Mouse (Mus musculus) heart, embryonic 14.5 days (tissue): ENCODE measurements around the gene Cfap74. TPM values are rescaled to one million over a fixed set of nuclear protein-coding genes. Genes with fewer than 3 reads are reported as not detected.
"Not testable (repeated sequence)": the region's sequence is repeated elsewhere in the genome, so short reads cannot be mapped to it uniquely, and the experiment has no call there.

Source experiments
- ATAC-seq: fragments of 200-750 bp; cut with Nextera tagmentation; 2 replicates; pipeline ENCODE4 v1.8.0; 2017; ENCODE audit warnings: low read depth, moderate TSS enrichment; ENCODE audit not compliant: insufficient number of reproducible peaks, insufficient read depth, low FRiP score
- H3K27ac ChIP-seq, 2 experiments: fragments of 200-500 bp in 1 of 2; fragments of 300-500 bp in 1 of 2; sonication (generic) in 1 of 2; replicated peaks in 1 of 2; 2 replicates each; pipeline ENCODE4 v1.5.1; 2012 to 2014; ENCODE audit warnings: low read depth in 2 of 2, low read length in 2 of 2, control low read depth in 1 of 2, mild to moderate bottlenecking in 1 of 2, mixed read lengths in 1 of 2; ENCODE audit not compliant: control insufficient read depth in 1 of 2, insufficient read depth in 1 of 2
- H3K27me3 ChIP-seq: fragments of 300-500 bp; sonication (generic); 2 replicates; pipeline ENCODE4 v1.6.1; 2014; ENCODE audit warnings: mild to moderate bottlenecking, low read length, control low read depth; ENCODE audit not compliant: control insufficient read depth, insufficient read depth
- H3K36me3 ChIP-seq: fragments of 300-500 bp; sonication (generic); 2 replicates; pipeline ENCODE4 v1.6.1; 2014; ENCODE audit warnings: mild to moderate bottlenecking, control low read depth, low read length, mixed read lengths; ENCODE audit not compliant: control insufficient read depth, insufficient read depth
- H3K4me1 ChIP-seq, 2 experiments: fragments of 200-500 bp in 1 of 2; fragments of 300-500 bp in 1 of 2; sonication (generic) in 1 of 2; 2 replicates each; pipeline ENCODE4 v1.6.1; 2012 to 2014; ENCODE audit warnings: low read length in 2 of 2, control low read depth in 1 of 2, mixed read lengths in 1 of 2; ENCODE audit not compliant: control insufficient read depth in 2 of 2, insufficient read depth in 2 of 2
- H3K4me2 ChIP-seq: fragments of 300-500 bp; sonication (generic); 2 replicates; pipeline ENCODE4 v1.6.1; 2014; ENCODE audit warnings: mild to moderate bottlenecking, low read length
- H3K4me3 ChIP-seq, 2 experiments: fragments of 200-500 bp in 1 of 2; fragments of 300-500 bp in 1 of 2; sonication (generic) in 1 of 2; 2 replicates each; pipeline ENCODE4 v1.5.1; 2012 to 2014; ENCODE audit warnings: low read length in 2 of 2, mild to moderate bottlenecking in 2 of 2, control low read depth in 1 of 2, low read depth in 1 of 2, moderate library complexity in 1 of 2; ENCODE audit not compliant: control insufficient read depth in 1 of 2, insufficient read depth in 1 of 2
- H3K9ac ChIP-seq: fragments of 300-500 bp; sonication (generic); 2 replicates; pipeline ENCODE4 v1.6.1; 2014; ENCODE audit warnings: mild to moderate bottlenecking, low read length
- H3K9me3 ChIP-seq: fragments of 300-500 bp; sonication (generic); 2 replicates; pipeline ENCODE4 v1.6.1; 2016; ENCODE audit warnings: low read length, control low read depth; ENCODE audit not compliant: control insufficient read depth
- WGBS: fragments of 180-500 bp; shearing (Covaris S2); extraction: QIAGEN DNeasy Blood & Tissue Kit; methylation state at CpG from one replicate; pipeline ENCODE4 v1.1.7; 2014; 5-methylcytosine and 5-hydroxymethylcytosine counted together
- polyA plus RNA-seq: library from polyadenylated mRNA; unstranded; fragments of >200 nt; fragmentation: Nextera tagmentation; extraction: Ambion mirVana; gene quantifications from 2 replicates; pipeline ENCODE4 v1.2.1, GENCODE M21; 2014

Gene Cfap74
- polyA plus RNA-seq, 1 experiment from 2014 or later = 0.63 TPM

GRCm38 (mm10) chr4:155412124-155412523 lies 3.1 kb downstream of the Cfap74 start:
- no peaks in the 10 kb centered on the region; the same call in 1 of the 2 replicates for H3K27me3 ChIP-seq
- no peak overlapping the region for H3K4me3 ChIP-seq
- H3K4me1 ChIP-seq = no peaks in the 10 kb centered on the region; a peak in 1 of 4 replicates
- no peak overlapping the region for H3K9ac ChIP-seq
- H3K9me3 ChIP-seq = no peaks in the 10 kb centered on the region
- no peaks in the 10 kb centered on the region for H3K36me3 ChIP-seq
- WGBS = 77% methylated on average over 6 of the region's 6 CpGs
- ATAC-seq = no peak
- no peak overlapping the region for H3K27ac ChIP-seq
- H3K4me2 ChIP-seq = no peak overlapping the region

- no peak overlapping the region for H3K27ac ChIP-seq
- no peaks in the 10 kb centered on the region for H3K27me3 ChIP-seq
- no peak overlapping the region for H3K4me2 ChIP-seq
- H3K4me1 ChIP-seq = no peaks in the 10 kb centered on the region
- 84% methylated on average over 11 of the region's 11 CpGs for WGBS
- no peaks in the 10 kb centered on the region for H3K9me3 ChIP-seq
- no peak overlapping the region for H3K4me3 ChIP-seq
- no peak overlapping the region for H3K9ac ChIP-seq
- ATAC-seq = no peak
- H3K36me3 ChIP-seq = no peaks in the 10 kb centered on the region
These were observed 4.8 kb downstream of the Cfap74 start for GRCm38 (mm10) chr4:155413641-155414335.

- H3K4me2 ChIP-seq = no peak overlapping the region
- H3K36me3 ChIP-seq = no peaks in the 10 kb centered on the region
- no peak overlapping the region for H3K27ac ChIP-seq
- H3K4me1 ChIP-seq = no peaks in the 10 kb centered on the region
- no peak overlapping the region for H3K4me3 ChIP-seq
- H3K9ac ChIP-seq = no peak overlapping the region
- no peaks in the 10 kb centered on the region for H3K9me3 ChIP-seq
- no peaks in the 10 kb centered on the region for H3K27me3 ChIP-seq
- ATAC-seq = no peak
- 79% methylated on average over 9 of the region's 9 CpGs for WGBS
These were observed 5.8 kb downstream of the Cfap74 start for GRCm38 (mm10) chr4:155414656-155415235.

- no peak overlapping the region for H3K4me2 ChIP-seq
- no peak for ATAC-seq
- H3K4me3 ChIP-seq = no peak overlapping the region
- no peaks in the 10 kb centered on the region for H3K9me3 ChIP-seq
- no peaks in the 10 kb centered on the region for H3K27me3 ChIP-seq
- no peak overlapping the region for H3K27ac ChIP-seq
- H3K9ac ChIP-seq = no peak overlapping the region
- 74% methylated on average over 3 of the region's 3 CpGs for WGBS
- no peaks in the 10 kb centered on the region for H3K36me3 ChIP-seq
- no peaks in the 10 kb centered on the region for H3K4me1 ChIP-seq
These were observed 11.1 kb downstream of the Cfap74 start for GRCm38 (mm10) chr4:155420137-155420536.

- H3K4me2 ChIP-seq, H3K36me3 ChIP-seq, H3K9me3 ChIP-seq, H3K27me3 ChIP-seq, H3K27ac ChIP-seq, H3K9ac ChIP-seq, H3K4me3 ChIP-seq, ATAC-seq, H3K4me1 ChIP-seq: not testable (repeated sequence)
- WGBS = 76% methylated on average over 20 of the region's 30 CpGs
These were observed 12.7 kb downstream of the Cfap74 start for GRCm38 (mm10) chr4:155421412-155422370.

GRCm38 (mm10) chr4:155423988-155424387 lies 15.0 kb downstream of the Cfap74 start:
- H3K27ac ChIP-seq = no peak overlapping the region
- H3K9ac ChIP-seq = no peak overlapping the region
- H3K4me1 ChIP-seq = no peaks in the 10 kb centered on the region; a peak in 1 of 4 replicates
- ATAC-seq = no peak
- H3K4me3 ChIP-seq = no peak overlapping the region
- H3K36me3 ChIP-seq = no peaks in the 10 kb centered on the region
- no peaks in the 10 kb centered on the region for H3K27me3 ChIP-seq
- no peaks in the 10 kb centered on the region for H3K9me3 ChIP-seq
- no peak overlapping the region for H3K4me2 ChIP-seq
- WGBS = 84% methylated on average over 5 of the region's 5 CpGs

GRCm38 (mm10) chr4:155426272-155426671 lies 17.3 kb downstream of the Cfap74 start:
- WGBS = 72% methylated on average over 6 of the region's 6 CpGs
- H3K4me1 ChIP-seq = no peaks in the 10 kb centered on the region; a peak in 1 of 4 replicates
- H3K4me3 ChIP-seq = no peak overlapping the region
- no peaks in the 10 kb centered on the region for H3K36me3 ChIP-seq
- H3K27me3 ChIP-seq = no peaks in the 10 kb centered on the region
- no peak overlapping the region for H3K4me2 ChIP-seq
- no peaks in the 10 kb centered on the region for H3K9me3 ChIP-seq
- ATAC-seq = no peak
- no peak overlapping the region for H3K9ac ChIP-seq
- no peak overlapping the region for H3K27ac ChIP-seq
